Mouse (Mus musculus): ENCODE data around the gene Spock1.
A peak's percentile ranks its signal among the peaks of the same experiment; 100 is the strongest.

The Spock1 gene

GRCm38 (mm10) chr13:57908266-57908582 is at the start of gene Spock1:
Spock1 (minus strand) TSS chr13:57908332.
- peak; percentile 55 for DNase-seq (ENCODE audit: low read depth, low spot score)

DNA sequence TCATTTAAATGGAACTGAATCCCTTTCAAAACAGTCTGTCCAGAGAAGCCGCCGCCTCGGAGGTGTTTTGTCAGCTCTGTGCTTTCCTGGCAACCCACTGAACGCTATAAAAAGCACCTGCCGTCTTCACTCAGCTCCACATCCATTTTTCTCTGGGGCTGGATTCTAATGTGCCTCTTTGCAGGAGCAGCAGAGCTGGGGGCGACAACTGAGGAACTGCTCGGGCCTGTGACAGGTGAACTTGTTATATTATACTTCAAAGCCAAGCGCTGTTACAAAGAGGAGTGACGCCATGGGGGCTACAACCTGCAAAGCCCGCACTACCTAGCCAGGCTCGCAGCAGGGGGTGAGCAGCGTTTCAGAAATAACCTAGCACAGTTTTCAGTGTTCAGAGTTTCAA is 42.0 kb upstream of the Spock1 start:
- DNase-seq (ENCODE audit: low read depth, low spot score), result peak; percentile 87

GRCm38 (mm10) chr13:57949513-57949912 is 41.4 kb upstream of the Spock1 start:
- no peak for DNase-seq (ENCODE audit: low read depth, low spot score)

- no peak for DNase-seq (ENCODE audit: low read depth, low spot score)
Observed at GRCm38 (mm10) chr13:57945197-57945596, 37.1 kb upstream of the Spock1 start.

- no peak for DNase-seq (ENCODE audit: low read depth, low spot score)
Observed at GRCm38 (mm10) chr13:57944434-57944833, 36.3 kb upstream of the Spock1 start.

DNA sequence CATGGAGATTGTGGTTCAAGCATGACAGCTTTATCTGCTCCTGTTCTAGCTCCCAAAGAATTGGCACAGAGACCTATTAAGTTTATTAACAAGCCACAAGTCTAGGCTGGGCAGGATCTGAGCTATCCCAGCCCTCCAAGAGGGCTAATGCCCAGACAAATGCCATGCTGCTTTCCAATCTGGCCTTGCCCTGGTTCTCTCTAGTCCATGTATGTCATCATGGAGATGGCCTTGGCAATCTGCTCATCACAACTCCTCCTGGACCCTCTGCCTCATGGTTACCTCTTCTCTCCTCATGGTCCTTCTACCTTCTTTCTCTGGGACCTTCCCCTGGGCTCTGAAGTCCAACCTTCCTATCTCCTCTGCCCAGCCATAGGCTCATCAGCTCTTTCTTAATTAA is 35.8 kb upstream of the Spock1 start:
- DNase-seq (ENCODE audit: low read depth, low spot score), result no peak

DNA sequence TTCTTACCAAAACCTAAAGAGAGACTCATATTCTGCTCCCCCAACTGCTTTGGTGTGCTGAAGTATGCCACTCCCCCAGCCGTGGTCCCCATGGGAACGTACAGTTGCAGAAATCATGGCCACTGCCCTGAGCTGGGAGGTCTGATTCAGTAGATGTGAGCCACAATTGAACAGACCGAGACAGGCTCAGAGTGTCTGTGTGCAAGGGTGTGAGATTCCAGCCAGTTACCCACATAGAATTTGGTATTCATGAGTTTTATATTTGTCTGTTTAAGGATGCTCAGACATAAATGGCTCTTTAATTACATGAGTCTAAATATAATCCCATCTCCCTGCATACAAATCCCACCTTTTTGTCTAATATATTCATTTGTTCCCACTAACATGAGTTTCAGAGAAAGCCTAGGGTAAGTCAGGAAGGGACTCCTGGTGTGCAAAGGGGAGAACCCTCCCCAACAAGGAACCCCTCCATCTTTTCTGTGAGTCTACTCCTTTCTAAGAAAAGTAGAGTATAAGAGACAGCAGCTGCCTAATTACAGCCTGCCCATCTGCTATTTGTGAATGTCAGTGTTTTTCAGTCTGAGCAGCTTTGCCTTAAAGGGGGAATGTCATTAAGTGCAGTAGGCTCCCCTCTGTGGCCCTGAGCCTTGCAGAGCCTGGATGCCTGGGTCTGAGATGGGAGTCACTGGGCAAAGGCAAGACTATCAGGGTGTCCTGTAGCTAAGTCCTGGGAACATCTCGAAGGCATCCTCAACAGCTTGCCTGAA is 29.5 kb upstream of the Spock1 start:
- peak; percentile 67 for DNase-seq (ENCODE audit: low read depth, low spot score)

DNA sequence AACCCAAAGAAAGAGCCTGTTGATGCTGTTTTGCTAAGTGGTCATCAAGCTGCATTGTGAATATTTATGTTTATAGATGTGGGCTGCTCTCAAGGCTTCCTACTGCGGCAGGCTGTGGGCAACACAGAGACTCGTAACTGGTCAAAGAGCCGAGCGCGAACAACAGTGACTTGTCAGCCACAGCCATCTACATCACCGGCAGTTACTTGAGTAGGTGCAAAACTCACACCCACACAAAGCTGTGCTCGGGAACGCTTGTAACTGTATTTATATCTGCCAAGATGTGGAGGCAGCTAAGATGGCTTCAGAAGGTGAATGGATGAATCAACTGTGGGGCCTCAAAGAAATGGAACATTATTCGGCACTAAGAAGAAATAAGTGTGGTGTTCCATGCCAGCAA is 23.9 kb upstream of the Spock1 start:
- peak; percentile 84 for DNase-seq (ENCODE audit: low read depth, low spot score)

DNA sequence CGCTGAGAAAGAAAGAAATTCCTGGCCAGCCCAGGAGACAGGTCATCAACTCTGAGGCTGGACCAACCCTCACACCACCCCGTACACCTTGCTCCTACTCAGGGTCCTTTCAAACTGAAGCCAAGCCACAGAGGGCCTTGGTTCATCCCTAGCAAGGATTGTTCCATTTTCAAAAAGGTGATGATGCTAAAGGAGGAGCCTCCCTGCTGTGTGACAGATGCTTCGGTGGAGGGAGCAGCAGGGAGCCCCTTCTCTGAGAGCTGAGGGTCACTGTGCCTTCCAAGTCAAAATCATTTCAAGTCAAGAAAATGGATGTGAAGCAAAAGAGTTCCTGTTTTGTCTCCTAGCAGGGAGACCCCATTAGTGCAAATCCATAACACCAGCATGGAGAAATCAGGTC is 23.2 kb upstream of the Spock1 start:
- DNase-seq (ENCODE audit: low read depth, low spot score), result no peak

- no peak for DNase-seq (ENCODE audit: low read depth, low spot score)
Observed at GRCm38 (mm10) chr13:57930720-57931119, 22.6 kb upstream of the Spock1 start.

DNA sequence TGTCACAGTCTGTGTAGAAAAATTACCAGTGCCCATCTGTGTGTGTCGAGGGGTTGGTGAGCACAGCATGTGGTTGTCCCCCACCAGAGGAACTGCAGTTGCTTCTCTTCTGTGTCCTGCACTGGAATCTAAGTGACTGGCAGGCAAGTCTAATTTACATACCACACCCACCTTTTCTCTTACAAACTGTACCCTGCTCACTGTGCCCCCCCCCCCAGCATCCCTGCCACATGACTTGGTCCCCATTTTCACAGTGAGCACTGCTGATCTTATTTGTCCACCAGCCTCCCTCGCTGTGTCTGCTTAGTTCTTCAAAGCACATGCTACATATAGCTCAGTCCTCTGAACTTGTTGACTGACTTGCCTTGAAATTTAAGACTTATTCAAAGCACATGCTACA is 22.2 kb upstream of the Spock1 start:
- DNase-seq (ENCODE audit: low read depth, low spot score), result no peak

- DNase-seq (ENCODE audit: low read depth, low spot score), result no peak
Observed at GRCm38 (mm10) chr13:57919947-57920346, 11.8 kb upstream of the Spock1 start.

DNA sequence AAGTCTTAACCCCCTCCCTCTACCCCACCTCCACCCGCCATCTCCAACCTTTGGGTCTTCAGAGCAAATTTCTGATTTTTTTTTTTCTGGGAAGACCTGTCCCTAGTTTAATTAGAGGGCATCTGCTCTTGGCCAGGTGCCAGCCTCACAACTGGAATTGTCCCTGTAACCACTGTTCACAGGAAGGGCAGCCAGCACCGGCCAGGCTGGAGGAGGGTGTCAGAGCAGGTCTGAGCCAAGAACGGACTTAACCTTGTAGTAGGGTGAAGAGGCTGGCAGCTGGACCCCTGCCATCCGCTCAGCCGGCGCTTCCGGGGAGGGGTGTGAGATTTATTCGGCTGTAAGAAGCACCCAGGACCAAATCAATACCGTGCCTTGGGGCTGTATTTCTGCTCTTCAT is 3.0 kb upstream of the Spock1 start:
- no peak for DNase-seq (ENCODE audit: low read depth, low spot score)

- no peak for DNase-seq (ENCODE audit: low read depth, low spot score)
Observed at GRCm38 (mm10) chr13:57907428-57908265, 485 bp downstream of the Spock1 start.

- no peak for DNase-seq (ENCODE audit: low read depth, low spot score)
Observed at GRCm38 (mm10) chr13:57894597-57894996, 13.5 kb downstream of the Spock1 start.

DNA sequence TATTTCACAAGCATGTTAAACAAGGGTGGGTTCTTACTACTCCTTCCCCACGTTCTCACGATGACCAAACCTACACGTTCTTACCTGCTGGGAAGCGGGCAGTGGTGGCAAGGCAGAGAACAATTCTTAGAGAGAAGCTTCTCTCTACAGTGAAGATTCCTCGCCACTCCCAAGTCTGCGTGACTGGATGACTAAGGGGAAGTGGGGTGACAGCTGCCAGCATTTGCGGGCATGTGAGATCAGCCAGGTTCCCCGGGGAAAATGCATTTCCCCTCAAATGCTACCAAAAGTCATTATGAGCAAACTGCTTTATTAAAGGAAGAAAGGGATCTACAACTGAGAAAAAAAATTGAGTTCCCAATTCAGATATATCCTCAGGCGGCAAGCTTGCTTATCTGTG is 18.4 kb downstream of the Spock1 start:
- DNase-seq (ENCODE audit: low read depth, low spot score), result no peak

DNA sequence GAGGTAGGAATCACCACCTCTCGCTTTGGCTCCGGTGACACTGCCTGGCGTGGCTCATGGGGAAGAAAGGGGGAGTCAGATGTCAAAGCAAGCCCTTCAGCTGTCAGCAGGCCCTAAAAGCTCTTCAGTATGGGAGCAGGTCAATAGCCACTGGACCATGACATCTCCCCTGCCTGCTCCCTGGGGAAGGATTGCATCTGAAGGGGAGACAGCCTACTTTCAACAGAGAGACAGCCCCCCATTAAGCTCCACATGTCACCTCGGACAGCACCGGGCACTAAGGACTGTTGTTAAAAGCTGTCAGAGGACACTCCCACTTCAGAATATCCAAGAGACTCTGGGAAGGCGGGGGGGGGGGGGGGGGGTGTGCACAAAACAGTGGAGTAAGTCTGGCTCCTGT is 19.1 kb downstream of the Spock1 start:
- no peak for DNase-seq (ENCODE audit: low read depth, low spot score)

- peak; percentile 84 for DNase-seq (ENCODE audit: low read depth, low spot score)
Observed at GRCm38 (mm10) chr13:57879817-57880216, 28.3 kb downstream of the Spock1 start.

DNA sequence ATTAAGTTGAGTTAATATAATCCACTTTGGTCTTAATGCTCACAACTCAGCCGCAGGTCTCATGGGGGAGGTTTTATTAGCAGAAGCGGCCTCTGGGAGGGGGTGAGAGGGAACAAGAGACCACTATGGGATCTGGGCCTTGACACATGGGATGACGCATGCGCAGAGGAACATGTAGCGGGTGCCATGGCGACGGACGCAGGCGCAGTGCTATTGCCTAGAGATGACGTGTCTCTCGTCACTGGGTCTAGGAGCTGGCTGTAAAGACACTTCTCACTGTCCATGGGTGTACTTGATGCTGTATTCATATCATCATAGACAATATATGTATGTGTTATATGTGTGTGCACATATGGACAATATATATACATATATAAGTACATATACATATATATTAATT is 29.3 kb downstream of the Spock1 start:
- no peak for DNase-seq (ENCODE audit: low read depth, low spot score)

- no peak for DNase-seq (ENCODE audit: low read depth, low spot score)
Observed at GRCm38 (mm10) chr13:57877782-57878181, 30.4 kb downstream of the Spock1 start.

GRCm38 (mm10) chr13:57876966-57877365 is 31.2 kb downstream of the Spock1 start:
- DNase-seq (ENCODE audit: low read depth, low spot score), result peak; percentile 55

- peak; percentile 71 for DNase-seq (ENCODE audit: low read depth, low spot score)
Observed at GRCm38 (mm10) chr13:57870058-57870457, 38.1 kb downstream of the Spock1 start.

- no peak for DNase-seq (ENCODE audit: low read depth, low spot score)
Observed at GRCm38 (mm10) chr13:57867586-57867985, 40.5 kb downstream of the Spock1 start.
